Mouse (Mus musculus): ENCODE results near the gene Faim2.

Gene Faim2

DNA sequence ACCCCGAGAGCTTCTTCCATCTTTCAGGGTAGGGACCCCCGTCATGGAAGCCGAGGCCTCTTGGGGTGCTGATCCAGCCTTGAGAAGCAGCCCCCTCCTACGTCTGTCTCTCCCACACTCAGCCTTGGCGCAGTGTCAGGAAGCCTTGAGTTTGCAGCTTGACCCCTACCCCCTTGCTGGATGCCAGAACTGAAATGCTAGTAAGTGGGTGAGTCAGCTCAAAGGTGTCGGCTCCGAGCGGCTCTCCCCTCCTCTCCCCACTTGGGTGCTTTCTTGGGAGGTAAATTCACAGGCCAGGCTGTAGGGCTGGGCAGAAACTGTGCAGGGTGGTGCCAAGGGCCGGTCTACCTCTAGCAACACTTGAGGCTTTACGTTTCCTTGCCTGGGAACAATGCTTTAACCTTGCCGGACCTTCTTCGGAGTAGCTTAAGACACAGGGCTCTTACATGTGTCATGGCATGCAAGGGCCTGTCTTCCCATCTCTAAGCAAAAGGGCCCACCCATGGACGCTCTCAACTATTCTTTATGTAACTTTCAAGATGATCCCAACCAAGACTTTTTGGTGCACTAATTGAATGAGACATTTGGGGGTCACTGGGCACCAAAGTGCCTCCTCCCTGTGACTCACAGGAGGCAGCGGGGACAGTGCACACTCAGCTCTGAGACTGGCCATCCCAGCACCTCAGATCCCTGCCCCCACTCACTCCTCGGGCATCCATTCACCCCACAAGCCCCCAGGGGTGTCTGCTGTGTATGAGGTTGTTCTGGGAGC is 22.5 kb downstream of the Faim2 start:
- peak; percentile 13 for DNase-seq

DNA sequence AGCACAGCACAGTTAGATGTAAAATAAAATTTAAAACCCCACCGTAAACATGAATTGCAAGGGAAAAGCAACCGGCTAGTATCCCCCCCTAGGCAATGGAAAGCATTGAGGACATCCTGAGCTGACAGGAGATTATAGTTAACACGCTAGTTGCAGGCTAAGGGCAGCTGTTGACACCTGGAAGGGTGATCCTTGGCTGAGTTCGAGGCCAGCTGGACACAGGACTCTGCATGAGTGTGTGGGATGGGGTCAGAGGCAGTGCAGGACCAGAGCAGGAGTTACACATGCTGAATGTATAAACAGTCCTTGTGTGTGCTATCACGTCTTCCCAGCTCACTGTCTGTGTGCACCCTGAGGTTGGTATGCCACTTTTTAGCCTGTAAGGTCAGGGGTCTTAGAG is 24.7 kb downstream of the Faim2 start:
- peak; percentile 5 for DNase-seq

DNA sequence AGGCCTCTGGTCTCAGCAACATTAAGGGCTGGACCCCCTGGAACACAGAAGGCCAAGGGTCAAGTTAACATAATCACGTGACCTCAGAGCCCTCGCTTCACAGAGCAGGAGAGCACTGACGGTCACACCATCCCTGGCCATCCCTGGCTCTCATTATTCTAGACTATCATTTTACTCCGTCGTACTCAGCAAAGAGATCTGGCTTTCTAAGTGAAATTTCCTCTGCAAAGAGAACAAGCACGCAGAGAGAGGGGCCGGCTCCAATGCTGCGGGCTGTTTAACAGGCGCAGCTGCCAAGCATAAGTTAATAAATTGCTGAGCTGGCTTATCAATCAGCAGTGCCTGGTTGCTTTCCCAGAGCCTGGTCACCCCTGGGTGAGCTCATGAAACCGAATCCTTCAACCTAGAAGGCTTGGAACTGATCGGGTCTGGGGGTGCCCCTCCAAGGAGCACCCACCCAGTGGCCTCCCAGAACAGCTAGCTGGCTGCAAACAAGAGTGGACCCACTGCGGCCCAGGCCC is 25.6 kb downstream of the Faim2 start:
- DNase-seq, result peak; percentile 22

DNA sequence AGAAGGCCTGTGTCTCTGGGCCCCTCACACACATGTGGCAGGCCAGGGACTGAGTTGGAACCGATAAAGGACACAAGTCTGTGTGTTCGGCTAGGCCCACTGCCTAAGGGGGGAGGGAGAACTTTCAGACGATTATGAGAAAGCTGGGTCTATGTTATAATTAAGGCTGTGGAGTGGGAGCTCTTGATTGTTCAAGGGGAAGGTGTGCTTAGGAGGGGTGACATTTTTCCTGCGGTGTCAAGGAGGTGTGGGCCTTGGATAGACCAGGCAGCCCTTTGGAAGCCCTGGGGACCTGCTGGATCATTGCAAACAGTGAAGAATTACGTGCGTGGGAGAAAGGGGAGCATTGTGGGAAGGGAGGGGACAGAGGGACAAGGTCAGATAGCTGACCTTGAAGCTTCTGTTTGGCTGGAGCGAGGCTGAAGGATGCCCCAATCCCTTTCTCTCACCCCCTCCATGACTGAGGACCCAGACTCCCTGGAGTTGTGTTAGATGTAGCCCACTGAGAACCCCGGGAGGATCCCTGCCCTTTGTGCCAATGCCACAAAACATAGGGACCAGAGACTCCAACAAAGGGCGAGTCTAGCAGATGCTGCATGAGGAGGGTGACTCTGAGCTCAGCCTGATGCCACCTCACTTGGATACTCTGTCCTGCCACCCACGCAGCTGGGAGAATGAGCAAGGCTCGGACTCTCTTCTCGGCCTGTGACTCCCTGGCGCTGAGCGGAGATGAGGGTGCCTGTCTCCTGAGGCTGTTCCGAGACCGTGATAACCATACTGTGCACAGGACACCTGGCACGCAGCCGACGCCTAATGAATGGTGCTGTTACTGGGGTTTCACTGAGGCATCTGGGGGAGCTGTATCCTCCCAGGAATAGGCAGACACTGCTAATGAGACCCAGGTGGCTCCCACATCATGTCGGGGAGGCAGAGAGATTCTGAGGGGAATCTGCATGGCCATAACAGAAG is 26.4 kb downstream of the Faim2 start:
- DNase-seq, result peak; percentile 48

DNA sequence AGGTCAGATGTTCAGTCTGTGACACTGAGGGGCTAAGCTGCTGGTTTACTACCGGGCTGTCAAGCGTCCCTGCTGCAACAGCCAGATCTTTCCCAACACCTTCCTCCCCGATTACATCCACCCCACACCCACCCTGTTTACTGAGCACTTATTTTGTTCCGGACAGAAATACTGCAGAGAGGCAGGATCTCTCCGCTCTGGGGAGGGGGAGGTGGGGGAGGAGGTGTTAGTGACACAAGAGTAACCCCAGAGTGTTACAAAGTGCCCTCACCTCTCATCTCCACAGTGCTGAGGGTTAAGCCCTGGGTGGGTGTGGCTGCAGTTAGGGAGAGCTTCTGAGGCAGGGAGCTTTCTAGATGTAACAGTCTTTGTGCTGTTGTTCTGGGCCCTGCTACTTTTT is 27.6 kb downstream of the Faim2 start:
- DNase-seq, result peak; percentile 22

DNA sequence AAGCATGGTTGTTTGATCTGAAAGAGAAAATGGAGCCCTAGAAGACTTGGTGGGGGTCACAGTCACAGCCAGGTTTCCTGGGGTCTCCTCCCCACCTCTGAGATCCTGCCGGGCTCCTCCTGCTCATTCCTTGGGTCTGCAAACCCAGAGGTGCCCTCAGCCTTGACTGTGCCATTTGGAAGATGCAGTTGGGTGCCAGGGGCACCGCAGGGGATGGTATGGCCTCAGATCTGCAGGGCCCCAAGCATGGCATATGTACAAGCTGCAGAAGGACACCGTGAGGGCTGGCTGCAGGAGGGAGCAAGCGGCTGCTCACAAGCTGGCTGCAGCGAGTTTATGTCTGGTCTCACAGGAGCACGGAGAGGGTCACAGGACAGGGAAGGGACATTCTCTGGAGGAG is 28.2 kb downstream of the Faim2 start:
- DNase-seq, result peak; percentile 46

DNA sequence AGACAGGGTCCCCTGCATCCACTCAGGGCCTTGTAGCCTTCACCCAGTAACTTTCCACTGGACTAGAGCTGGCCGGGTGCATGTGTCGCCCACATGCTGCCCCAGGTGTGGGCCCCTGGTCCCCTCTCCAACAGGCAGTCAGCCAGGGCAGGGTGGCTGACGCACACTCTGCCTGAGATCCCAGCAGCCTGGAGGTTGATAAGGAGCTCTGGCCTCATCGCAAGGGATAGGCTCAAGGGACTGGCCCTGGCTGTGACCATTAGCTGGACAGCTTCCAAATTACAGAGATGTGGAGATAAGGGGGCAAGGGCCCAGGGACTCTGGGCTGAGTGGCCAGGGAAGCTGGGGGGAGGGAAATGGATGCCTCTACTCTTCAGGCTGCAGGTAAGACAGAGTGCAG is 29.2 kb downstream of the Faim2 start:
- DNase-seq, result peak; percentile 44

DNA sequence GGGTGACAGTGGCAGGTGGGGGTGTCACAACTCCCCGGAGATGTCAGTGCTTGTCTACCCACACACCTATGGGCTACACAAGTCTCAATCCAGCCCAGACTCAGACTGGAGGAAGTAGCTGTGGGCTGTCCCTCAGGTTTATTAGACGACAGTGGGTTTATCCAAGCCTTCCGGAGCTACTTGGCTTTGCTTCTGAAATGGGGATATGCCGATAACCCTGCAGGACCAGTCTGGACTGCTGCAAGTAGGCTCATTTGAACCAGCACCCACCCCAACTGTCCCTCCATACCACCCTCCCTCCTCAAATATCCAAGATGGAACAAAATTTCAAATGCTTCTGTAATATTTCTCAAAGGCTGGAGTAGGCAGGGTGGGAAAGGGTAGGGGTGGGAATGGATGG is 29.6 kb downstream of the Faim2 start:
- DNase-seq, result no peak

DNA sequence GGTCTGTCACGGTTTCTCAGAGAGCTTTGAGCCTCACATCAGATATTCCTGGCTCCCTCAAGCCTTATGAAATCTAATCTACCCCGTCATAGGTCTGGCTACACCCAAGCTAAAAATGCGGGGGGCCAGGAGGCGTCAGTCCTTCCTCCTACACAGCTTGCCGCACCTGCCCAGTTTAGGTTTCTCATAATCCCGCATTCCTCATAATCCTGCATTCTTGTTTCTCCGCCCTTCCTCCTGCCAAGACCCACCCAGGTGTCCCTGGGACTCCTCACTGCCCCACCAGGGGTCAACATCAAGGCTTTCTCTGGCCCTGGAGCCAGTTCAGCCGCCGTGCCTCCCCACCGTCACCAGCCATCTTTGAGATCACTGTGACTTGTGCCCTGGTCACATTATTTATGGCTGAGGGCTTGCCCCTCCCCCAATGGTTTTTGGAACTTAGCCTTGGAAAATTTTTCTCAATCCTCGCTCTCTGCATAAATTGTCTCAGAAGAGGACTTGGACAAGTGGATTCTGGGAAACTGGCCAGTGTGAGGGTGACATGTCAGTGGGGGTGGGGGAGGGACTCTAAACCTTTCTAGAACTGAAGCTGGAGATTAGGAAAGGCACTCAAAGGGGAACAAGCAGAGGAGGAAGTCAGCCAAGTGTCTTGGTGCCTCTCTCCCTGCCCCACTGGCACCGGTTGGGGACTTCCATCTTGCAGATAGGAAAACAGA is 30.3 kb downstream of the Faim2 start:
- peak; percentile 79 for DNase-seq

DNA sequence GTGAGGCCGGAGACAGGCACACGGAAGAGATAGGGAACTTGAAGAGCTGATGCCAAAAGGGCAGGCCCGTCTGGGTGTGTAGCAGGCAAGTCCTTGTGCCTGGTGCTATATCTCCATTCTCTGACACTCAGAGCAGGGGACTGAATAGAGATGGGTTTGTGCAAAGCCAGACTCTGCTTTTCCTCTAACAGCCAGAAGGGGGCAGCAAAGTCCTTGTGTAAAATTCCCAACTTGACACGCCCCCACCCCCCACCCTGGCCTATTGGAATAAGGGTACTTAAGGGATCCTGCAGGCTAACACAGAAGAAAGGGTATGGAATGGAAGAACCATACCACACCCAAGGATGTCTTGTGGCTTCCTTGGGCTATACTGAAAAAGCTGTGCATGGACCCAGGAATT is 30.9 kb downstream of the Faim2 start:
- peak; percentile 56 for DNase-seq

DNA sequence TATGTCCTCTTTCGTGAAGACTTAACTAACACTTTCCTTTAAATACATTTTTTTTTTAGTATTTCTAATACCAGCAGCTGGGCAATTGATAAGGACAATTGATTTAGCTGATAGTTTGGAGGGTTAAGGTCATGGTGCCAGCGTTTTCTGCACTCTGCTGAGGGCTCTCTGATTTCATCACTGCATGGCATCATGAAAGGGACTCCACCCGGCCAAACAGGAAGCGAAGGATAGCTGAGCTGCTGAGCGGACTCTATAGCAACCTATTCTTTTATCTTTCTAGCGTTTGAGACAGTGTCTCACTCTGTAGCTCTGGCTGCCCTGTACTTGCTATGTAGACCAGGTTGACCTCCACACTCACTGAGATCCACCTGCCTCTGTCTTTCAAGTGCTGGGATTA is 43.2 kb downstream of the Faim2 start:
- no peak for DNase-seq

DNA sequence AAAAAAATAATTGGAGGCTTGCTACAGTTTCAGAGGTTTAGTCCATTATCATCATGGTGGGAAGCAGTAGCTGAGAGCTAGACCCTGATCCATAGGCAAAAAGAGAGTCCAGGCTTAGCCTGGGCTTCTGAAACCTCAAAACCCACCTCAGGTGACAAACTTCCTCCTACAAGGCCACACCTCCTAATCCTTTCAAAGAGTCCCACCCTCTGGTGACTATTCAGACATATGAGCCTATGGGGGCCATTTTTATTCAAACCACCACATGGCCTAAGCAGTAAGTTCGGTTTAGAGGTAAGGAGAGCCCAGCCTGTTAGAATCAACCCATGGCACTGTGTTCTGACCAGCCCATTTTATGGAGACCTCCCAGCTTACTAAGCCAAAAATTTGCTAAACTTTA is 52.2 kb downstream of the Faim2 start:
- no peak for DNase-seq

DNA sequence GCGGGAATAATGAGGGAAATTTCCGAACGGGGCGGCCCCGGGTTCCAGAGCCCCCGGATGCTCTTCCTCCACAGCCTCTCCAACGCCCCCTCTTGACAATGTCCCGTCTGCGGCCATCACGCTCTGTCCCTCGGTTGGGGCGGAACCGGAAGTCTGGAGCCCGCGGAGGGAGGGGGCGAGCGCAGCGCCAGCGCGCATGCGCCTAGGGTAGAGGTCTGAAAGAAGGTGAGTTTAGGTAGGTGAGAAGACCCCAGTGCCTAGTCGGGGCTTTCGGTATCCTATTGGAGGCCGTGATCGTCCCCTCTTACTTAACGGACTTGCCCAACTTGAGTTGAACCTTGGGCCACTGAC is 53.4 kb downstream of the Faim2 start, which contains the start of gene Bcdin3d:
TSS of gene Bcdin3d (minus strand) at position 155 of the 351 bp plus-strand sequence.
- DNase-seq, result peak; percentile 86

DNA sequence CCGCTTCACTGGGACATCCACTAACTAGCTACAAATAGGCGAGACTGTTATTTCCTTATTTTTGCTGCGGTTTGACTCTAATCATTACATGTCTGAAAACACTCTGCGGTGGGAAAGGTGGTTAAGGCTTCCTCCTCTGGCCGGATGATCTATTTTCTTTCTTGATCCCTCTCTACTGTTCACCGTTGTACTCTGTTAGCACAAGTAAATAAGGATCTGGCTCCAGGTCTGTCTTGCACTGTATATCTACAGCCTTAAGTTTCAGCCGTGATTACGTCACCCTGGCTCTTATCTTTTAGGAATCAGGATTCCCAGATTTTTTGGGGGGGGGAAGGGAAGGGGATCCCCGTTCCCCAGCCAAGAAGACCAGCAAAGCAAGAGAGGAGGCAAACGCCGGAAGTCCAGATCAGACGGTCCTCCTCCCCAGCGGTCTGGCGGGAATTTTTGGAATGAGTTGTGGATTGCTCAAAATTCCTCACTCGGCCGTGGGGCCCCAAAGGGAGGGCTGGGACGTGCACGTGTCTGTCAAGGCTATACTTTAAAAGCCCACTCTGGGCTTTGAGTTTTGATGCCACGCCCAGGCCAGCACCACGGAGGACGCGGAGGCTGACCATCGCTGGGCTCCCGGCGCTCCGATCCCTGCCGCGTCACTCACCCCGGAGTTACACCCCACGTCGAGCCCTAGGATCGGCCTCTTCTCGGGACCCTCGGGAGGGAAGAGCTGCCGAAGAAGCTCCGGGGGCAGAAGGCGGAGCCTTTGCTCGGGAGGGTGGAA is 54.0 kb downstream of the Faim2 start:
- DNase-seq, result no peak

DNA sequence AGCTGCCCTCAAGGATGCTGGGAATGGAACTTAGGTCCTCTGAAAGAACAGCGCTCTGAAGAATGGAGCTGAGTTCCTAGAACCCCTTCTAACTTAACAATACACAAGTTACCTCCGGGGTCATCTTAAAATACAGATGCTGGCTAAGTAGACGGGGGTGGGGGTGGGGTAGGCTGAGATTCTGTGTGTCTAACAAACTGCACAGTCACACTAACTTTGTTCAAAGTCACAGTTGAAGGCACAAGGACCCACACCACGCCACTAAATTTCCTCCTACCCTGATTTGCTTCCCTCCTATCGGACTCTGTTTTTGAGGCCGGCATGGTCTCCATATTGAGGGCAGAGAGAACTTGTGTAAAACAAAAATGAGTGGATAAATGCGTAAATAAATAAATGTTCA is 55.0 kb downstream of the Faim2 start:
- no peak for DNase-seq

DNA sequence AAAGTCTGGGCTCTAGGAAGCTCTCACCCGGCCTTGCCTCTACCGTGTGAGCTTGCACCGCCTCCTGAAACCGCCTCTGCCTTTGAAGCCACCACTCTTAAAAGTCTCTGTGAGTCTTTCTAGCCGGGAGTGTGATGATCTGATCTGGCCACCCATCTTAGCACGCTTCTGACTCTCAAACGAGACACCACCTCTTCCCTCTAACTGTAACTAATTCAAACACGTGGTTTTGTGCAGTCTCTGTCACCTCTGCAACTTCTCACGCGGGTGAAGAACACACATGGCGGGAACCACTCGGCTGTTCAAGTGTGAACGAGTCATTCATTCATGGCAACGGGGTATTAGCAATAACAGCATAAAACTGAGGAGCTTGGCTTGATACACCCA is 56.3 kb downstream of the Faim2 start:
- DNase-seq, result no peak

DNA sequence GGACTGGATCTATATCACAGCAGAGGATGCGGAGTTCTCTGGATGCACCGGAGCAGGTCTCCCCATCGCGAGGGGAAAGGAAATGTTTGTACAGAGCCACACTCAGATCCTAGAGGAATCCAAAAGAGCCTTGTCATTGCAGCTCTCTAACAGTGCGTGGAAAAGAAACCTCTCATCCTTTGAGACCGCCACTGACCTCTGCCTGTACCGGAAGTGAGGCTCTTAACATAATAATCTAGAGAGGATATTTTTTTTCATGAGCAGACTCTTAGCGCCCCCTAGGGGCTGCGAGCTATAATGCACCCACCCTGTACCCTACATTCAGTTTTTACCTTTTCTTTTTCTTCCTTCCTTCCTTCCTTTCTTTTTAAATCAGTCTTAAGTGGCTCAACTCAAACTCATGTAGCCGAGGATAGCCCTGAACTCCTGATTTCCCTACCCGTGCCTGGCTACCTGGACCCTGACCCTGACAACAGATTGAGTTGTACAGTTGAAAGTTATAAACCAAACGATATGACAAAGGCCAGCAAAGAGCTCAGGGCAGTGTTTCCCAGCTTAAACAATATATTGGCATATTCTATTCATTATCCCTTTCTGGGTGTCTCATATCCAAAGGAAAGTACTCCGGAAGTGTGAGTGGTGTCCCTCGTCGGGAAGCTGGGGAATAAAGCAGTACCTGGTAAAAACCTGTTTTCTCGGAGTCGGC is 56.8 kb downstream of the Faim2 start:
- peak; percentile 72 for DNase-seq

DNA sequence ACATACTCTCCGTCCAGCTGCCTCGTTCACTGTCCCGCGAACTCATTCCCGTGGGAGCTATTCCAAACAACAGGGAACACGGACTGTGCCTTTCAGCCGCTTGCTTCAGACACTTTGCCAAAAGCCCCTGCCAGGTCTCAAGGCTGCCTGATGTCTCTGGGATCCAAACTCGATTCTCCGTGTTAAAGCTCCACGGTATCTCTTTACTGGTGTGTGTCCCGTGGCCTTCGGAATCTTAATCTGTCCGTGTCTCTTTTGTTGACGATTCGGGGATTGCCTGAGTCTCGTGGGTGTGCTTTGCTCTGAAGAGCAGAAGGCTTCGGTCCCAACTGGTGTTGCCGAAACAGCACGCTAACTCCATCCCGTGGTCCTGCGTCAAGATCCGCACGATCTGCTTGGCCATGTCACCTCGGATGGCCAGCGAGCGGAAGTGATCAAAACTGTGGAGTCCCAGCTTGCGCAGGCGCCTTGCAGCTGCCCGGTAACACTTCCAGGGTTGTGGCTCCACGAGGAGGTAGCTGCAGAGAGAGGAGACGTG is 57.7 kb downstream of the Faim2 start:
- peak; percentile 70 for DNase-seq

DNA sequence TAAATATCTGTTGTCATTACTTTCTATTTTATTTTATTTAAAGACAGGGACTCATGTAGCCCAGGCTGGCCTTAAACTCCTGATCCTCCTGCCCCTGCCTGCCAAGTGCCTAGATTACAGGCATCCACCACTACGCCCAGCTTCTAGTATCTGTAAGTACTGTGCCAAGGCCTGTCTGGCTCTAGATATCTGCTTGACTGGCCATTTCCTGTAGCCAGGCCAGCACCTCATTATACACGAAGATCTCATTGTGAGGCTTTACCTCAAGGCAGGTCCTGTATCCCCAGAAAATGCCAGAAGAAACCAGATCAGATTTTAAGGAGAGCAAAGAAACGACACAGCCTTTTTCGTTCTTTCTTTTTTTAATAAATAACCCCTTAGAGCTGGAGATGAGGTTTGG is 58.2 kb downstream of the Faim2 start:
- no peak for DNase-seq

DNA sequence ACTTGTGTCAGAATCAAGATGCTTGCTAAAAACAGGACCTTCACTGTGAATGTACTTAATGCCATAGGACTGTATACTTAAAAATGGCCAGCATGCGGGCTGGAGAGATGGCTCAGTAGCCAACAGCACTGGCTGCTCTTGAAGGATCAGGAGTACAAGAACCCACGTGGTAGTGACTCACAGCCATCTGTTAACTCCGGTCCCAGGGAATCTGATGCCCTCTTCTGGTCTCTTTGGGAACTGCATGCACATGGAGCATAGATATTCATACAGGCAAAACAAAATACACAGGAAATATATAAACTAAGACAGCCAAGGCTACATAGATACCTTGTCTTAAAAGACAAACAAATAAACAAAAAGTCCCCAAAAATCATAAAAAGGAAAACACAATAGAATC is 58.9 kb downstream of the Faim2 start:
- DNase-seq, result peak; percentile 70

DNA sequence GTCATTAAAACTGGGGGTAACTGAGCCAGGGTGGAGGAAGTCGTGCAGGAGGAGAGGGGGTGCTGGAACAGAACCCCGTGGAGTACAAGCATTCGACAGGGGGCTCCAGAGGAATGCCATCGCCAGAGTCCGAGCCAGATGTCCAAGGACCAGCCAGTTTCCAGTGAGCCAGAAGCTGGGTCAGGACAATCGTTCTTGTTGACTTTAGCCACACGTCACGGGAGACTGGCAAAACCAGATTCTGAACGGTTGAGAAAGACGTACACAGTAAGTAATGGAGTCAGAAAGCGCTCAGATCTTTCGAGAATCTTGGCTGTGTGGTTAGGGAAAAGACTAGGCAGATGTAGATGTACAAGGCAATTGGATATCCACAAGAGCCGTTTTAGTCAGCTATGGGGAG is 64.8 kb downstream of the Faim2 start:
- DNase-seq, result no peak

Data from cerebellum, adult 11 months (tissue).